Mouse (Mus musculus): ENCODE measurements around the gene Rcc1l.

DNA sequence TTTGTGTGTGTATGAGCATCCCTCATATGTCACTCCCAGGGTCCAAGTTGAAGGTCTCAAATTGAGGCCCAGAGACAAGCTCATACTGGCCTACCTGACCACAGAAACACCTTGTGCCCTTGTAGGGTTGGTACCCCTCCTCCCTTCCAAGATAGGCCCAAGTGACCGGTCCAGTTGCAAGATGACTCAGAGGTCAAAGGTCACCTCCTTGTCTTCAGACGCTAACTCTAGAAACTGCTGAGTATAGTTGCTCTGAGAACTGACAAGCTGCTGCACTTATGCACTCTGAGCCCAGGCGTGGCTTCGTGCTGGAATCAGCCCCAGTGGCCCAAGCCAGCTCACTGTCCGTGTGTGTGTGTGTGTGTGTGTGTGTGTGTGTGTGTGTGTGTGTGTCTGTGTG, 74.7 kb downstream of the Rcc1l start:
- TF ChIP-seq CTCF (IDR thresholded peaks at IDR 0.05; ENCODE audit: extremely low read depth, insufficient read depth, low read length) (no peak), POLR2A (IDR thresholded peaks at IDR 0.05; ENCODE audit: extremely low read depth, insufficient read depth, low read length) (no peak)

Measured in cortical plate, adult 2 months (tissue).